Mouse (Mus musculus) cortical plate, adult 2 months (tissue): ENCODE results near the gene Sorbs2.

Source experiments
- CTCF ChIP-seq: fragments of 200-500 bp; IDR thresholded peaks from 2 replicates; pipeline ENCODE4 v1.5.1; 2011; ENCODE audit warnings: mild to moderate bottlenecking, control low read depth, low read length; ENCODE audit not compliant: insufficient read depth; ENCODE audit errors: extremely low read depth
- POLR2A ChIP-seq: fragments of 200-500 bp; IDR thresholded peaks from 2 replicates; pipeline ENCODE4 v1.6.1; 2011; ENCODE audit warnings: mild to moderate bottlenecking, low read length, control low read depth; ENCODE audit not compliant: insufficient read depth; ENCODE audit errors: extremely low read depth

- TF ChIP-seq CTCF = peak; percentile 44
- TF ChIP-seq POLR2A = no peak
Observed at GRCm38 (mm10) chr8:45751512-45752502, 244.2 kb downstream of the Sorbs2 start.
